In the genomic region with DNA sequence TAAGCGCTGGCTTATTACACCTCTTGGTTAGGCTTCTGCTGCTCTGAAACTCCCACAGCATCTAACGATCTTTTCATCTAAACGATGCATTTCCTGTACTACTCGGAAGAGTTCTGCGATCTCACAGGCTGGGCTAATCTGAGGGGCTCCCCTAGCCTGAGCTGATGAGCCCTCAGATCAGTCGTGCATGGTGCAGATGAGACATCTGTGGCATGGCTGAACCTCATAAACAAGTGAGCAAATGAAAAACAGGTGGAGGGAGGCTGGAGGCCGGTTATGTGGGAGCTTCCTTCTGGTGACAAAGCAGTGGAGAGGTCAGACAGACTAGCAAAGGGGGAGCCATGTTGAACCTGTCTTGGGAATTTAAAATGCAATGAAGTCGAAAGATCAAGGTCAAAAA, we compare ENCODE assay signal across 18 mouse cellular contexts.
DNase-seq lines count a peak whose midpoint lies in the region; ATAC-seq and TF ChIP-seq lines count a peak whose summit lies in the region.
"Had no signal": no experiment of that assay in that cellular context is flagged by ENCODE, and none has a peak within 500 bp of the region (broad histone marks: within the 10 kb centered on the region; RNA-seq: fewer than 3 reads in every experiment).

No protein-coding gene starts in this region.

- H3K36me3 ChIP-seq in hindbrain, embryonic 15.5 days: 0 out of 2 replicates have a peak, but pooled peaks cover 2% of the 10 kb centered on the region
- H3K36me3 ChIP-seq in hindbrain, embryonic 14.5 days (replicated peaks; ENCODE audit: control insufficient read depth, insufficient read depth): no peaks in the 10 kb centered on the region
- H3K36me3 ChIP-seq in G1E (replicated peaks): no peaks in the 10 kb centered on the region
- H3K36me3 ChIP-seq in embryonic facial prominence, embryonic 11.5 days (replicated peaks; ENCODE audit: control insufficient read depth, insufficient read depth, low read depth, low read length): no peaks in the 10 kb centered on the region
- no peaks in the 10 kb centered on the region for H3K36me3 ChIP-seq in neural tube, embryonic 14.5 days (ENCODE audit: control insufficient read depth, insufficient read depth, low read length)

- no peak overlapping the region for H3K4me3 ChIP-seq in hindbrain, embryonic 15.5 days
- no peak overlapping the region for H3K4me3 ChIP-seq in hindbrain, embryonic 14.5 days (replicated peaks; ENCODE audit: low read length)
- no peak overlapping the region for H3K4me3 ChIP-seq in G1E (ENCODE audit: low read depth, low read length)
- H3K4me3 ChIP-seq in embryonic facial prominence, embryonic 11.5 days (ENCODE audit: low read depth, low read length): no peak overlapping the region
- no peak overlapping the region for H3K4me3 ChIP-seq in neural tube, embryonic 14.5 days (ENCODE audit: low read depth, low read length)
- H3K4me3 ChIP-seq: megakaryocyte, embryonic 14.5 days had no signal

- no peak overlapping the region for H3K27ac ChIP-seq in hindbrain, embryonic 15.5 days (replicated peaks)
- H3K27ac ChIP-seq in hindbrain, embryonic 14.5 days: no peak overlapping the region
- H3K27ac ChIP-seq in embryonic facial prominence, embryonic 11.5 days (replicated peaks; ENCODE audit: low read depth, low read length): no peak overlapping the region
- no peak overlapping the region for H3K27ac ChIP-seq in neural tube, embryonic 14.5 days (ENCODE audit: low read depth, low read length)
- H3K27ac ChIP-seq: liver, embryonic 14.5 days had no signal

- 61% methylated on average over 8 of the region's 8 CpGs for WGBS in hindbrain, embryonic 15.5 days
- WGBS in hindbrain, embryonic 14.5 days: 67% methylated on average over 8 of the region's 8 CpGs
- 37% methylated on average over 8 of the region's 8 CpGs for WGBS in embryonic facial prominence, embryonic 11.5 days
- WGBS in neural tube, embryonic 14.5 days: 53% methylated on average over 8 of the region's 8 CpGs

- H3K9me3 ChIP-seq in hindbrain, embryonic 15.5 days: no peaks in the 10 kb centered on the region
- H3K9me3 ChIP-seq in hindbrain, embryonic 14.5 days (ENCODE audit: control insufficient read depth, low read length): no peaks in the 10 kb centered on the region
- no peaks in the 10 kb centered on the region for H3K9me3 ChIP-seq in G1E (replicated peaks)
- no peaks in the 10 kb centered on the region for H3K9me3 ChIP-seq in embryonic facial prominence, embryonic 11.5 days (replicated peaks; ENCODE audit: control insufficient read depth, low read length)
- H3K9me3 ChIP-seq in neural tube, embryonic 14.5 days (ENCODE audit: control insufficient read depth, low read length): no peaks in the 10 kb centered on the region
- H3K9me3 ChIP-seq: megakaryocyte, embryonic 14.5 days had no signal

- no peaks in the 10 kb centered on the region for H3K27me3 ChIP-seq in hindbrain, embryonic 15.5 days
- H3K27me3 ChIP-seq in hindbrain, embryonic 14.5 days (ENCODE audit: control insufficient read depth, insufficient read depth, low read length): no peaks in the 10 kb centered on the region
- H3K27me3 ChIP-seq in G1E (ENCODE audit: insufficient read depth, low read length): peaks cover 9% of the 10 kb centered on the region; the same call in 1 of the 2 replicates
- H3K27me3 ChIP-seq in embryonic facial prominence, embryonic 11.5 days (ENCODE audit: control insufficient read depth, insufficient read depth, low read length): no peaks in the 10 kb centered on the region
- H3K27me3 ChIP-seq in neural tube, embryonic 14.5 days (ENCODE audit: control insufficient read depth, insufficient read depth, low read length): no peaks in the 10 kb centered on the region
- H3K27me3 ChIP-seq: megakaryocyte, embryonic 14.5 days had no signal

- DNase-seq in hindbrain, embryonic 14.5 days (ENCODE audit: low spot score): no peak
- DNase-seq in G1E (ENCODE audit: low spot score): no peak
- peak; percentile 66 for DNase-seq in embryonic facial prominence, embryonic 11.5 days (ENCODE audit: low spot score)
- no peak for DNase-seq in spleen, postnatal 4 days (ENCODE audit: low spot score in 2 of 2)
- DNase-seq: adrenal gland, adult 2 months; cerebellum, adult 2 months; gastrocnemius, postnatal 14 days; kidney, postnatal 14 days; right cerebral cortex, postnatal 14 days had no signal

- H3K4me1 ChIP-seq in hindbrain, embryonic 15.5 days (replicated peaks): 0 out of 2 replicates have a peak, but pooled peaks cover 6% of the 10 kb centered on the region
- 0 out of 2 replicates have a peak, but pooled peaks cover 4% of the 10 kb centered on the region for H3K4me1 ChIP-seq in hindbrain, embryonic 14.5 days (replicated peaks; ENCODE audit: control insufficient read depth, insufficient read depth, low read length)
- no peaks in the 10 kb centered on the region for H3K4me1 ChIP-seq in G1E (ENCODE audit: insufficient read depth, low read depth, low read length)
- H3K4me1 ChIP-seq in embryonic facial prominence, embryonic 11.5 days (ENCODE audit: control insufficient read depth, insufficient read depth, low read length): no peaks in the 10 kb centered on the region; the same call in 1 of the 2 replicates
- H3K4me1 ChIP-seq in neural tube, embryonic 14.5 days (ENCODE audit: control insufficient read depth, insufficient read depth, low read length): no peaks in the 10 kb centered on the region
- H3K4me1 ChIP-seq: megakaryocyte, embryonic 14.5 days had no signal

- 0 out of 2 replicates have a peak, but pooled peaks have one; percentile 50 for ATAC-seq in hindbrain, embryonic 15.5 days (ENCODE audit: low FRiP score, low read depth)
- ATAC-seq in hindbrain, embryonic 14.5 days (ENCODE audit: low FRiP score): no peak
- peak; percentile 15; the same call in 1 of the 2 replicates for ATAC-seq in G1E (ENCODE audit: extremely low read depth, insufficient number of reproducible peaks, low FRiP score, poor library complexity, severe bottlenecking)
- no peak; the same call in 1 of the 2 replicates for ATAC-seq in embryonic facial prominence, embryonic 11.5 days (replicated peaks; ENCODE audit: insufficient number of reproducible peaks, low FRiP score, low TSS enrichment, low read depth)
- ATAC-seq in neural tube, embryonic 14.5 days (ENCODE audit: low read depth): 0 out of 2 replicates have a peak, but pooled peaks have one; percentile 38
- ATAC-seq in erythroid progenitor cell, adult 5-6 weeks (replicated peaks; ENCODE audit: low FRiP score, poor library complexity, severe bottlenecking): no peak
- no peak for ATAC-seq in megakaryocyte, adult 5-6 weeks (ENCODE audit: poor library complexity, severe bottlenecking)
- ATAC-seq: intestine, postnatal 0 days; lung, postnatal 0 days had no signal

- no peak overlapping the region for H3K4me2 ChIP-seq in hindbrain, embryonic 15.5 days
- no peak overlapping the region for H3K4me2 ChIP-seq in hindbrain, embryonic 14.5 days (replicated peaks)
- no peak overlapping the region for H3K4me2 ChIP-seq in embryonic facial prominence, embryonic 11.5 days (ENCODE audit: low read depth, low read length)
- H3K4me2 ChIP-seq in neural tube, embryonic 14.5 days (ENCODE audit: low read depth, low read length): no peak overlapping the region
- H3K4me2 ChIP-seq: heart, embryonic 11.5 days had no signal

- TF ChIP-seq CTCF in G1E (IDR thresholded peaks at IDR 0.05; ENCODE audit: low read depth, low read length): no peak

- no peak overlapping the region for H3K9ac ChIP-seq in hindbrain, embryonic 15.5 days
- no peak overlapping the region for H3K9ac ChIP-seq in hindbrain, embryonic 14.5 days
- H3K9ac ChIP-seq in embryonic facial prominence, embryonic 11.5 days (replicated peaks; ENCODE audit: low read length): no peak overlapping the region
- H3K9ac ChIP-seq in neural tube, embryonic 14.5 days (replicated peaks; ENCODE audit: low read depth, low read length): no peak overlapping the region
- H3K9ac ChIP-seq: liver, embryonic 14.5 days had no signal

Comparison
In these comparisons a context has a peak if more than half of its experiments do, and no peak if none do; other contexts are left out.
1. ATAC-seq: peak in hindbrain, embryonic 15.5 days (single experiment), G1E (single experiment) and neural tube, embryonic 14.5 days (single experiment); none in hindbrain, embryonic 14.5 days (single experiment), embryonic facial prominence, embryonic 11.5 days (single experiment), erythroid progenitor cell, adult 5-6 weeks (single experiment) and megakaryocyte, adult 5-6 weeks (single experiment).